Mouse (Mus musculus) c-Kit-positive CD71-positive TER-119-positive erythroid progenitor cells, embryonic 14.5 days (primary cell): ENCODE results near the gene Crnkl1.

Experiments used
- DNase-seq: peaks from one replicate; pipeline ENCODE4 v3.0.0-alpha.2; 2013; ENCODE audit warnings: low spot score

Gene Crnkl1

DNA sequence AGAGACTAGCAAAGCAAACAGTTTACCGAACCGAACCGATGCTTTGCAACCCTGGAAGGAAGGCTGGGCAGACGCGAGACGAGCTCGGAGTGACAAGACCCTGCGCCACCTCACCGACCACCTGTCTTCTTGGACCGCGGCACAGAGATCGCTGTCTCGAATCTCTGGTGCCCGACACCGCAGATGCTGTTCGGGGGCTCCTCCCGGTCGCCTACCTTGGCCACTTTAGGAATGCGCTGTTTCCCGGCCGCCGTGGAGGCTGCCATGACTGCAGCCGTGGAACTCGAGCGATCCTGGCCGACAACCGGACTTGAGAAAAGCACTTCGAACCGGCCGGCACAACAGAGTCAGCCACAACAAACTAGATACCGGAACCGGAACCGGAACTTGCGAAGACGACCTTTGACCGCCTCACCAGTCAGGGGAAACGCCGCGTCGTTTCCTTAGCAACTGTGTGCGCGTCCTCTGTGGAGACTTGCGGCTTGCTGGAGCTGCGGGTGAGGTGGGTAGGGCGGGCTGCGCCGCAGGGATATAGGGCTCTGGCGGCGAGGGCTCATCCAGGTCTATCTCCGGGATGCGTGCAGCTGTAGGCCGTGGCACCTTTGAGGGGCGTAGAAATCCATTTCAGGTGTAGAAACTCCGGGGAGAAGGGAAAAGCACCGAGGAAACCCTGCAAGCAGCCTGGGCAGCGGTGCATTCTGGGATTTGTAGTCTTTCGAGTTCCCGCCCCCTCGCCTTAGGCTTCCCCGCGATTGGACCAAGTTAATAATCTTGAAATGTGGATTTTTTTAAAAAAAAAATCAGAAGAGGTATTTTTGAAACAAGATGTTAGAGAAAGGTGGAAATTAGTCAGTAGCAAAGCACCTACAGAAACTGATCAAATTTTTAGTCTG is at the start of gene Crnkl1, which contains the start of gene Cfap61:
Gene Crnkl1, minus strand, starts transcription at position 676 of the 893 bp plus-strand sequence.
Gene Cfap61, plus strand, starts transcription at position 446 of the 893 bp plus-strand sequence.
- peak; percentile 90 for DNase-seq

DNA sequence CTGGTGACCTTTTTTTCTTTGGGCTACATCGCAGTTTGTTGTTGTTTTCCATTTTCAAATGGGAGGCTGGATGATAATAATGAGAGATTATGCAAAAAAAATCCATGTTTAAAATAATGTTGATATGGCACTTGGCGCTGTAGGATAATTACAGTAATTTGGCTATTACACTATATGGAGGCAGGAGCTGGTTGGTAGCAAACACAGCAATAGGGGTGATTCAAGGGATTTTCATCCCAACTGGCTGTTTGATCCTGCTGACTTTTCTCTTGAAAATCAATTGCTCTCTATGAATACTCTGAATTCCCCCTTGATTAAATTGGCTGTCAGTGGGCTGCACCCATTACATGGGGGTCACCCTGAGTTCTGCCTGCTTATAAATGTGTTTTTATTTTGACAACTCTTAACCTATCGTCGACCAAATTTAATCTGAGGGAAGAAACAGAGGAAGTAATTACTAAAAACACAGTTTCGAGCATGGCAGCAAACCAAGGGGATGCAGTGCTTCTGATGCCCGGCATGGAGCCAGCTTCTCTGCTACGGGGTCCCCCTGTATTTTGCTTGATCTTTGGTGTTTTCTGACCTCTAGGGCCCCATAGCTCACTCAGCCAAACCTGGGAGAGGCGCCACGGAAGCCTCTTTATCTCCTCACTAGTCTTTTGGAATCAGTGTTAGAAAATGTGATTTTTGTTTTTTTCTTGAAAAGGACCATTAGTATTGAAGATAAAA is 47.7 kb upstream of the Crnkl1 start:
- DNase-seq = no peak

DNA sequence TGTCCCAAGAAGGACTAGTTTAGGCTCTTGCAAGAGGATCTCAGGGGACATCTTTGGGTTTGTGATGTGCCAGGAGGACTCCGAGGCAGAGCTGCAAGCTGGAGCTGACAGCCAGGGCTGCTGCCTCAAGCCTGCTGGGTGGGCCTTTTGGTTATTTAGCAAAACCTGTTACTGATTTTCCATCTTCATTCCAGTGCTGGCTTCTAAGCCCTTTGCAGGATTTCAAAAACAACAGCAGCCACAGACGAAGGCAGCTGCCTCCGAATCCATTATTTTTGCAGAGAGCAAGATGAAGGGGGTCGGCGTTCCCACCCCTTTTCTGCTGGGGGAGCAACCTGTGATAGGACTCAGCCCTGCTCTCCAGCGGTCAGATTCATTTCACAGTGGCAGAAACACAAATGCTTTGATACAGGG is 46.9 kb upstream of the Crnkl1 start:
- DNase-seq = no peak

DNA sequence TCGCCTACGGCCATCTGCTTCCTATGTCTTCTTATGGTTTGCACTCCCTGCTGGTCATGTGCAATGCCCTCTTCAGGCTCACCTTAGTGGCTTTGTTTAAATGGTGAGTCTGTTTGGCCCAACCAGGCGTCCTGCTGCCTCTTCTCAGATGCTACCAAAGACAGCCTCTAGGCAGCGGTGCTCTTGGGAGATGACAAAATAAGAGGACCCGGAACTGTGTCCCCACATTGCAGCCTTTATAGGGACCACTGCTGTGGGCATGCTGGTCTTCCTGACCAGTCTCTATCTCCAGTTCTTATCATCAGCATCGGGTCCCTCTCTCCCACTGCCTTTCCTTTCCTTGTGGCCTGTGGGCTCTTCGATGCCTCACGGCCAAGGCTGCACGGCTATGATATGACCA is 46.1 kb upstream of the Crnkl1 start:
- DNase-seq = no peak

DNA sequence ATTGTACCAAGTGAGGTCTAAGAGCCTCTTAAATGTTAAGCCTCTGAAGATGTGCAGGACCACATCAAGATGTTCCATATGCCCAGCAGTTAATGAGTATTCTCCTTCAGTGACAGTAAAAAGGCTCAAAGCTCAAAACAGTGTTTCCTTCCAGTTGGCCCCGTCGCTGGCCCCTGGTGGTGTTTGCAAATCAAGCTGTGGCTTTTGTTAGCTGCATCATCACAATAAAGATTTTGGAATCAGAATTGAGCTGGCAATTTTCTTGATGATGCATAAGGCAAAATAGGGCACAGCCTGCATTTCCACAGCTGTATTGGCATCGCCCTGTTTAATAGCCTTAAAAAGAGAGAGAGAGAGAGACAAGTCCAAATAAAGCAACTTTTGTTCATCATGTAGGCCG is 44.8 kb upstream of the Crnkl1 start:
- DNase-seq = no peak

DNA sequence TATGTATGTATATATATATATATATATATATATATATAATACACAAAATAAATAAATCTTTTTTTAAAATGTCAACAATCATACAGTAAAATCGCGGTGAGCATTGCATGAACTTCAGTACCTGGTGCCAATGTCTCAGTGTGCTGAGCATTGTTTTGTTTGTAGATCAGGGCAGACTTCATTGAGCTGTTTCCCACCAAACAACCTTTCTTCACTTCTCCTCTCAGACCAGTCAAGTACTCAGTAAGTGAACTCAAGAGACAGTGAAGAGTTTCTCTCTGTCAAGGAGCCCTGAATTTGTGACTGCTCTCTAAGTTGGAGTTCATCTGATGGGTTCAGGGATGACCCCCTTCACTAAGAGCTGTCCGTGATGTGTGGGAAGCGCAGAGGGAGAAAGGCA is 37.8 kb upstream of the Crnkl1 start:
- no peak for DNase-seq

DNA sequence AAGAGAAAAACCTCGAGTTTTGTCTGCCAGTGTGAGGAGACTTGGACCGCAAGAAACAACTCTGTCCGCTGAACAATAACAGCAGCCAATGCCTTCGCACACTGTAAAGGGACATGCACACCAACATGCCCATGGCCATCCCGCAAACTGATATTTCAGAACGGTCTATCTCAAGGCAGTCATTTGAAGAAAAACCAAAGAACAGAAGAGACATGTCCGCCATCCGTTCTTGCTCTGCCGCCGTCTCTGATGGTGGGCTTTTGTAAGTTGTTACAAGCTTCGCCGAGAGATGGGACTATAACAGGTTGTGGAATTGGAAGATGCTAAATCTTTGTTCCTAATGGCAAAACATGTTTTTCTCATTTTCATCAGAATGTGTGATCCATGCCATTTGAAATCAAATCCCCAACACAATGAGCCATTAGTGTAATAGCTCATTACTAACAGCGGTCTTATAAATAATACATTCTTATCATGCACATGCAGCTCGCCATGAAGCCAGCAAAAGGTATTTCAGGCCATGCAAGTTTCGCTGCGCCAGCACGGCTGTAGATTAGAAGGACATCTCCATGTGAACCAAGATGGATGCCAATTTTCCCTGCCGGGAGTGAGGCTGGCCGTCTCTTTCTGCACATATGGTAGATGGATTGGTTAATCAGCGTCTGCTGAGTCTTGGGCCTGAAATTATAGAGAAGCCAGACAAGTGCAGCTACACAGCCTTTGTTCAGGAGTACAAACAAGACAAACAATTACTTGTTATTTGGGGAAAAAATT is 36.6 kb upstream of the Crnkl1 start:
- DNase-seq = no peak

DNA sequence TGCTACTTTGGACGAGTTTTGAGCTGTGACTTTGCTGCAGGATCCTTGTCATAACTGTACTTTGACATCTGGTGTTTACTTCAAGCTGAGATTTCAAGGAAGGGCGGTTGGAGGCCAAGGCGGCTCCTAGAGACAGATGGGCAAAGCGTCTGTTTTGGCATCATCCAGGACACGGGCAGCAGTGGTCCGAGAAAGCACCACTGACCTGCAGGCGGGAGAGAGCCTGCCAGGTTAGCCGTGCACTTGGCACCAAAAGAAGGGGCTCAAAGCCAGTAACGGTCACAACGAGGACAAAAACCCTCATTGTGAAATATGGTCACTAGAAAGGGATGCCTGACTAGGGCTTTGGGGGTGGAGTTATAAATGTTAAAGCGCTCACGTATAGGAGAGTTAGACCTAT is 35.9 kb upstream of the Crnkl1 start:
- DNase-seq = no peak

DNA sequence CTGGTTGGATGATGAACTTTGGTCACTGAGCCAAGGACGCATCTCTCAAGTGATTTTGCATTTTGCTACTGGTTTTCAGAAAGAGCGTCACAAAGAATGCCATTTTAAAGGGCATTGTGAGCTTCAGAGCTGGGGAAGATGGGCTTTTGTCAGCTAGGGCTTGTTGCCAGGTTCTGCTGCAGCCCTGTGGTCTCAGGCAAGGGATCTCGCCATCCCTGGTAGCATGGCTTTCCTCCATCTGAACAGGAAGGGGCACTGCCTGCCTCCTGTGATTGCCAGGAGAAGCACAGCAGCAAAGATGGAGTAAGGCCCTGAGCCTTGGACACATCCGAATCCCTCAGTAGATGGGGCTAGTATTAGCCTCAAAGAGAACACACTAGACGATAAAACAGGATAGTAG is 27.0 kb upstream of the Crnkl1 start:
- DNase-seq = no peak

DNA sequence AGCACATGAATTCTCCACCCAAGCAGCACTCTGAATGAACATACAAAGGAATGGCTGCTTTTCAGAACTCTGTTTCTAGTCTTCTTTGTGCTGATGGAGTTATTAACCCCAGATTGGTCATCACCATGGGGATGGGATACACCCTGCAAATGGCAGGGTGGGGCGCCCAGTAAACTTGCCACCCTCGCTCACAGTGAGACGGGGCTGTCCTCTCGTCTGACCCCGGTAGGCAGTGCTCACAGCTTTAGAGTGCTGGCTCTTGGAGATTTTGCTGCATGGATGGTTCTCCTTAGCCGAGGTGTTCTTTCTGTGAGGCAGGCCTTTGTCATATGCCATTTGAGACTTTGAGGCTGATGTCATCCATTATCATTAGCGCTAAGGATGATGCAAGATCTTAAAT is 23.7 kb upstream of the Crnkl1 start:
- no peak for DNase-seq

DNA sequence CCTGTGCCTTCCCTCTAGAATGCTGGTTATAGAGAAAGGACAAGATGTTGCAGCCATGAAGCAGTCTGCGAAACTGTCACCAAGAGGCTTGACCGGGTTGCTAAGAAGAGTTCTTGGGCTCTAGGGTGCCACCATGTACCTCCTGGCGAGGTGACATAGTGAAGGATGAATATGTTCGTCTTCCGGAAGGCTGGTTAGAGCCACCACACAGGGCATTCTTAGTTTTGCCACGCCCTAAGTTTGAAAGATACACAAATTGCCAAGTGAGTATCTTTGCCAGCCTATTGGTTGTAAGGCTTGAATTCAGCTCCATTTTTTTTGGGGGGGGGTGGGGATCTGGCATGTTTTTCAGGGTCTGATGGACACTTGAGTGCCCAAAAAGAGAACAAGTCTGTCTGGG is 23.3 kb upstream of the Crnkl1 start:
- no peak for DNase-seq

DNA sequence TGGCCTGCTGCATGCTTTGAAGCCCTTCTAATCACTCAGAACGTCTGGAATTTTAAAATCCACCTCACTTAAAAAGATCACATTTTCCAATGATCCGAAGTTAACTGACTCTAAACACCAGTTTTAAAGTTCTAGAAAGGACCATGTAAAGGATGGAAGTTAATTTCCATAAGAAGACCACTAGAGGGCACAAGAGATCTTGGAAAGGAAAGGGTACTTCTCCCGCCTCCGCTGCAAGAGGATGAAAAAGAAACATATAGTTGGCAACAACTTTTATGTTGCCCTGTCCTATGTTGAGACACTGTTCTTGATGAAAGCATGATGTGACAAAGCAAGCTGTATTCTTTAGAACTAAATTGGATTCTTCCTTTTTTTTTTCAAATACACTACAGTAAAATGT is 22.6 kb upstream of the Crnkl1 start:
- DNase-seq = no peak

DNA sequence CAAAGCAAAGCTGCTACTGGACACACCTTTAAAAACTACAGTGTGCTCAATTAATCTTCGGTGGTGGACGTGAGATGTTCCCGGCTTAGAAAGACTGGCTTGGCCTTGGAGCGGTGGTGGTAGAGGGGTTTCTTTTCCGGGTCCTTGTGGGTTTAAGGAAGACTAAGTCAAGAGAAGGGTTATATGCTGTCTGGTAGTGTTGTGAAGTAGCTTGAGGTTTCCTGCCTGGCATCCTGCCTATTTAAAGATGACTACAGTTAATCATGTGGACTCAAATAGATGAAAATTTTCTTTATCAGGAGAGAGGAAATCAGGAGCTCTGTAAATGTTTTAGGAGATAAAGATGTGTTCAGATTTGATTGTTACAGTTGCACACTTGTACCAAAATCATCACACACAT is 21.5 kb upstream of the Crnkl1 start:
- DNase-seq = no peak

DNA sequence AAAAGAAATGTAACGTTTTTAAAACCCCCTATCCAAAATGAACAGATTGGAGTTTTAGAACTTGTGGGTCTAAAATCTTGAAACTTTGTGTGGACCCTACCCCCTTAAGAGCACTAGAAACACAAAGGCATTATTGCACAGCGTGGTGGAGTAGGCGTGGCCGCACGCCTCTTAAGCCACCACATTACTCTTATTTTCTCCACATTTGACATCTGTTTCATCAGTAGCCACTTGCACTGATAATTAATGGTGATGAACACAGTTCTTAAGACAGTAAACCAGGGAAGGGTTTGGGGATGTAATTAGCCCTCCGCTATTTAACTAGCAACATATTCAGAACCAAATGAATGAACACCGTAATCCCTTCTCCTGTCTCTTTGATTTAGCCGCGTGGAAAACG is 21.0 kb upstream of the Crnkl1 start:
- DNase-seq = no peak

DNA sequence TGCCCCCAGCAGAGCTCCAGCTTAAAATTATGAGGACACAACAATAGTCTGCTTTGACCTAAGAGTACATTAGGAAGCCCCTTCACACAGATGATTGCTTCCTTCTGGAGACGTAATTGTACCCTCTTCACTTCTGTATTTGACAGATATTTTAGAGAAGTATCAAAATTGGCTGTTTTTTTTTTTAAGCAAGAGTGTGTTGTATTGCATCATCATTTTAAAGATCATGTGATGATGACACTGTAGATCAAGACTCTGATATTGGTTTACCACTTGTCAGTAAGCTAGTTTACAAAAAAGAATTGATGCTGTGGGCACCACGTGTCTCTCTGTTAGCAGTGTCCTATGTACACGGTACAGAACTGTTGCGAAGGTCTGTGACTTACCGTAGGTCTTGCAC is 17.9 kb upstream of the Crnkl1 start:
- DNase-seq = no peak

DNA sequence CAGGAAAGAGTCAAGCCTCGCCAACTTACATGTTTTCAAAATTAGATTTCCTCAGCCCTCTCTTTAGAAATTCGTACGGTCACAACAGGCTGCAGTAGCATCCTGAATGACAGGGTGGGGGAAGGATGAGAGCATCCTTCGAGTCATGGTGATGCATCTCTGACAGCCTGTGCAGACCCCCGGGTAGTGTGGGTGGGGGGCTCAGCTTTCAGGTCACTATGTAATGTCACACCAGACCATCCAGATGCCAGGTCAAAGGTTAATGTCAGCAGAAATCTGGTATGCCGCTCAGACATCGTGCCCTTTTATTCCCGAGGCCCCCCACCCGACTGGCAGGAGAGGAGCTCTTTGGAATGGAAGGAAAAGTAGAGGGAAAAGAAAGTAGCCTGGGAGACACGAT is 15.4 kb upstream of the Crnkl1 start:
- DNase-seq = no peak

DNA sequence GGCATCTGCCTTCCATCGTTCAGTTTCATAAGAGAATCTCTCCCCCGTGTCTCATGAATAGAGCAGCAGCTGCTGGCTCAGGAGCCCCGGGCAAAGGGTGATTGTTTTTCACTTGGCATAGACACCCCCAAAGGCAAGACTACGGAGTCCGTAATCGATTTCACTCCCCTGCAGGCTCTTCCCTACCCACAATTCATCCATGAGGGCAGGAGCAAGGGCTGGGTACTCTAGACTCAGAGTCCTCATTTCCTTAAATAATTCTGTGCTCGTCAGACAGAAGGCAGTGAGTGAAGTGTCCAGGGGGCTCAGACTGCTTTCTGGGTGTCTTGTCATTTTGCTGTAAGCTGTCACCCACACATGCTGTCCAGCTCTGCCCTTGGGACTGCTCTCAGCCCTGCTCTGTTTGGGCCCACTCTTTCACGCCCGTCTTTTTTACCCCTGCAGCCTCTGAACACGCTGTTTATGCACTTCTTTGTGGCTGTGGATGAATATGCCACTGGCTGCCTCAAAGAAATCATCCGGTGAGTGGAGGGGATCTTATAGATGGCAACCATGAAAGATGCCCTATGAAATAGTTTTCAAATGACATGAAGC is 14.8 kb upstream of the Crnkl1 start:
- DNase-seq = no peak

DNA sequence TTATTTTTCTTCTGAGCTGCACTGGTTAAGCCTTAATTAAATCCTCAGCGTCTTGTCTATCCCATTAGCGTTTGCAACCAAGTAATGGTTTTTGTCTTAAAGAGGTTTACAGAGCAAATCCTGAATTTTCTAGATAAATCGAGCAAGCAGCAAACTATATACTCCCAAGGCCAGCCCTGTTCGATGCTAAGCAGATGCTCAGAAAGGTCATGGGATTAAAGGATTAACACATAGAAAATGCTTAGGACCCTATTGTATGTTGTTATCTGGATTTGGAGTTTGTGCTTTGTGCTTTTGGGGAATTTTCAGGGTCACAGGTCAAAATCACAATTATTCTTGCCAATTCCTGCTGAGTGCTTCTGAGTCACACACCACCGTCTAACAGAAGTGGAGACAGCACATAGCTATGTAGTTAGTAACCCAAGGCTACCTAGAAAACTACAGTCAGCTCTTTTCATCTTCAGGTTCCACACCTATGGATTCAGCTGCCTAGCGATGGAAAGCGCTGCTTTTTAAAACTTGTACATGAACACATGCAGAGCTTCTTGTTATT is 13.7 kb upstream of the Crnkl1 start:
- no peak for DNase-seq

DNA sequence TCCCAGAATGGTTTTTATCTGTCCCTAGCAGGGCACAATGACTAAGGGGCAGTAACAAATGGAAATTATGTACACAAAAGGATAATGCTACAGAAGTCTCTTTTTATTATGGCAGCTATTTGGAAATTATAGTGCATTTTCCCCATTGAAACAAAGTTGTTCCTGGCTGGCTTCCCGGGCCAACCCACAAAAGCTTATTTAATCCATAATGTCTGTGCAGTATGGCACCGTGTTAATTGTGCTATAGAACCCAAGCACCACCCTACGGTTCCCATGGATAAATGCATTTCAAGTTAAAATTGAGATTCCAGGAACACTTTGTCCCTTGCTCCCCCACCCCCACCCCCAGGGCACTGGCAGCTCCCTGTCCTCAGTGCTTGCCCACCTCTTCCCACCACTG is 9.5 kb upstream of the Crnkl1 start:
- no peak for DNase-seq

DNA sequence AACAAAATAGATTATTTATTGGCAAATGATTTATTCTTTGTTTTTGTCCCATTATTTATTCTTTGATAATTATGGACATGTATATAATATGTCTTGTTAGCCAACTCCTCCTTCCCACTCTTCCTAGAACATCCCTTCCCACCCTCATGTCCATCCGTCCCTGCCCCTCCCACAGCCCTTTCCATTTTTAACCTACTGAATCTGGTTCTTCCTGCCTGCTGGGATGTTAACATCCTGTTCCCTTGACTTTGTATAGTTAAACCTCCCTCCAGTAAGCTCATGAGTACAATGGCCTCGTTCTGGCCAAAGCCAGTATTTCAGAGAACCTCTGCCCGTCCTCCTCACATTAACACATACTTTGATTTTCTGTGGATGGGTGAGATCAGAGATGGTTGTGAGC is 6.6 kb upstream of the Crnkl1 start:
- no peak for DNase-seq

DNA sequence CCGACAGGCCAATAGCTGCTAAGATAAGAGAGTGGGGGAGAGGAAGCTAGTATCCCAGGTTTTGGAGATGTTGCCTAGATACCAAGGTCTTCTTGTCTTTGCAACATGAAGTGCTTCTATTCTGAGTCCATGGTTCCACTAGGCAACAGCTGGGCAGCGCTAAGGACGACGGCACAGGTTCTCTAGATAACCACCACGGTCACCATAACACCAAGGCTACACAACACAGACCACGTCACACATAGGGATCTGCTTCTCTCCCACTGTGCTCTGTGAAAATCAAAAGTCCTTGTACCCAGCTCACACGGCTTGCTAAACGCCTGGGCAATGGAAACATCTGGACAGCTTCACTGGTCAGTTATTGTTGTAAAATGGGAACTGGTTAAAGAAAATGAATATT is 2.2 kb upstream of the Crnkl1 start:
- no peak for DNase-seq
